Mouse (Mus musculus) megakaryocyte, embryonic 14.5 days (primary cell): ENCODE measurements around the gene Olah. TPM values are rescaled to one million over a fixed set of nuclear protein-coding genes. Genes with fewer than 3 reads are reported as not detected.

Source experiments
- H3K27me3 ChIP-seq: replicated peaks from 2 replicates; pipeline ENCODE3; 2012; ENCODE audit warnings: inconsistent platforms
- H3K36me3 ChIP-seq: replicated peaks from 2 replicates; pipeline ENCODE3; 2012; ENCODE audit warnings: low read length, inconsistent platforms, mixed read lengths
- H3K4me1 ChIP-seq: 2 replicates; pipeline ENCODE4 v1.6.1; 2012; ENCODE audit warnings: inconsistent platforms
- H3K4me3 ChIP-seq: replicated peaks from 2 replicates; pipeline ENCODE3; 2012; ENCODE audit warnings: moderate library complexity, mild to moderate bottlenecking, inconsistent platforms
- H3K9me3 ChIP-seq: 2 replicates; pipeline ENCODE4 v1.6.1; 2012; ENCODE audit warnings: inconsistent platforms
- FLI1 ChIP-seq: IDR thresholded peaks from 2 replicates; pipeline ENCODE4 v1.6.1; 2012; ENCODE audit warnings: low read length, inconsistent platforms, mixed read lengths
- GATA1 ChIP-seq: IDR thresholded peaks from 3 replicates; pipeline ENCODE4 v1.6.1; 2012; ENCODE audit warnings: mixed read lengths, low read length, inconsistent platforms, borderline replicate concordance
- polyA plus RNA-seq: library from polyadenylated mRNA; stranded (reverse); fragments of >175 nt; gene quantifications from 2 replicates; pipeline ENCODE4 v1.2.3, GENCODE M21; 2012; ENCODE audit warnings: low replicate concordance; ENCODE audit not compliant: insufficient read depth

The Olah gene
- polyA plus RNA-seq, 1 experiment: not detected

DNA sequence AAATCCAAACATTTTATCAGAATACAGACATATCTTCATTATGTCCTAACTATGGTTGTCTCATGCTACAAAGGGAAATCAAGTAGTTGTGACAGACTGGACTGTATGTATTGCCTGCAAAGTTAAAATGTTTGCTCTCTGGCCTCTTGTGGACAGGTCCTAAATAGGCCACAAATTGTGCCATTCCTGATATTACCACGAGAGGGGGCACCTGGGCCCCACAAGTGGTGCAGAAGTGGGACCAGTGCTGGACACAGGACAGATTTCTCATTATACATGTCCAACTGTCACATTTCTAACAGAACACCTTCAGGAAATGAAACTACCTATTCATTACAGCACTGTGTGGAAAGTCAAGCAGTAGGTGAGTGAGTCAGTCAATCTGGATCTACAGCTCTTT lies 69.7 kb downstream of the Olah start:
- Histone ChIP-seq H3K4me3 (no peak overlapping the region), H3K9me3 (no peaks in the 10 kb centered on the region; the same call in 1 of the 2 replicates), H3K36me3 (peaks cover 74% of the 10 kb centered on the region), H3K4me1 (peaks cover 52% of the 10 kb centered on the region), H3K27me3 (no peaks in the 10 kb centered on the region)
- TF ChIP-seq FLI1: no peak

- H3K9me3 ChIP-seq: no peaks in the 10 kb centered on the region; the same call in 1 of the 2 replicates
- TF ChIP-seq FLI1 (no peak), GATA1 (no peak)
- H3K36me3 ChIP-seq: peaks cover 80% of the 10 kb centered on the region
- H3K4me3 ChIP-seq: no peak overlapping the region
- peaks cover 49% of the 10 kb centered on the region for H3K4me1 ChIP-seq
- H3K27me3 ChIP-seq: no peaks in the 10 kb centered on the region
These were observed 70.5 kb downstream of the Olah start for GRCm38 (mm10) chr2:3326547-3326946.

DNA sequence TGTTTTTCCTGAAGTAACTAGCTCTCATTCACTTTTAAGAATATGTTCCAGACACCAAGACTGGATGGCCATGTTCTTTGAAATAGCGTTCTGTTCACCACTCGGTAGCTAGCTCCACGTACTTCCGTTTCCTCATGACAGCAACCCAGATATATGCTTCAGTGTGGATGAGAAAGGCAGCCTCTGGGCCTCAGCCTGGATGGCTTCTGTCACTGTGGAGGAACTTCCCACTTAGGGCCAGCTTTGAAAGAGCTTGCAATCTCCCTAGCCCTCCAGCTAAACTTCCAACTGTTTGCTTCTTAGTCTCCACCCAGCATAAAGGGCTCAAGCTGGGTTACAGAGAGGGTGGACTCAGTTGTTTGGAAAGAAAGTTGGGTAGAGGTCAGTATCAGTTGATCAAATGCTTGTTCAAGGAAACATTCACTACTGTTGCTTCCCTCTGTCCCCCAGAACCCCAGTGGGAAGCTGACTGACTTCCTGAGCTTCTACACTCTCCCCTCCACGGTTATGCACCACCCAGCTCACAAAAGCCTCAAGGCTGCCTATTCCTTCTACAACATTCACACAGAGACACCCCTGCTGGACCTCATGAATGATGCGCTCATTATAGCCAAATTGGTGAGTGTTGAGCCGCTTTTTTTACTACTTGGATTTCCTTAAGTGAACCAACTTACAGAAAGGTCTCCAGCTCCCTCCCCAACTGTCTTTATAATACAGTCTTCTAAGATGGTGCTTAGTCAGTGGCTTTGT lies 72.5 kb downstream of the Olah start:
- peaks cover 34% of the 10 kb centered on the region for H3K4me1 ChIP-seq
- no peaks in the 10 kb centered on the region; the same call in 1 of the 2 replicates for H3K9me3 ChIP-seq
- H3K4me3 ChIP-seq: no peak overlapping the region
- no peak for TF ChIP-seq GATA1
- TF ChIP-seq FLI1: no peak
- no peaks in the 10 kb centered on the region for H3K27me3 ChIP-seq
- peaks cover 92% of the 10 kb centered on the region for H3K36me3 ChIP-seq

GRCm38 (mm10) chr2:3323132-3323531 lies 73.9 kb downstream of the Olah start:
- H3K4me1 ChIP-seq: peaks cover 34% of the 10 kb centered on the region
- TF ChIP-seq GATA1 (no peak), FLI1 (no peak)
- H3K27me3 ChIP-seq: no peaks in the 10 kb centered on the region
- H3K9me3 ChIP-seq: no peaks in the 10 kb centered on the region; the same call in 1 of the 2 replicates
- peaks cover 92% of the 10 kb centered on the region for H3K36me3 ChIP-seq
- no peak overlapping the region for H3K4me3 ChIP-seq

DNA sequence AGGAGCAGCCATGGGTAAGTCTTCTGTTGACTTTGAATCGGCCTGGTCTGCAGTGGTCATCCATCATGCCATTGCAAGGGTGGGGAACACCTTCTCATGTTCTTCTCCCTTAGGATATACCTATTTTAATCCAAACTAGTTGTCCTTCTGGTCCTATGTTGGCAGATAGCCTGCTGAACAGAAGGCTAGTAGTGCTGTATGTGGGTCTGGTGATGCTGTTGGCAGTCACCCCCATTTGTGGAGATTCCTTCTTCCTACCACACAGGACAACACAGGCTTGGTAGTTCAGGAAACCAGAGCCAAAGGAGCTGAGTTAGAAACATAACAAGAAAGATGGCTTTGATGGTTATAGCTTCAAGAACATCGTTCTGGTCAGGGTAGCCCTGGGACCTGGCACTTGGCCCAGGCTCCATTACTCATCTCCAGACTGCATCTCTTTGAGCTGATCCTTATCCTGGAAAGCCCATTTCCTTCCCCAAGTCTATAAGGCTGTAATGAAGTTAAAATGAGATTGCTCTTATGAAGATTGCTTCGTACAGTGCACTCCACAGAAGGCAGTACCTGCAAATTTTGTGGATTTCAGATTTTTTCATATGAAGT lies 91.5 kb downstream of the Olah start:
- TF ChIP-seq FLI1: no peak
- no peak for TF ChIP-seq GATA1
- peaks cover 47% of the 10 kb centered on the region for H3K36me3 ChIP-seq
- H3K4me1 ChIP-seq: peaks cover 9% of the 10 kb centered on the region
- peaks cover 5% of the 10 kb centered on the region; the same call in 1 of the 2 replicates for H3K9me3 ChIP-seq
- no peak overlapping the region for H3K4me3 ChIP-seq
- no peaks in the 10 kb centered on the region for H3K27me3 ChIP-seq

DNA sequence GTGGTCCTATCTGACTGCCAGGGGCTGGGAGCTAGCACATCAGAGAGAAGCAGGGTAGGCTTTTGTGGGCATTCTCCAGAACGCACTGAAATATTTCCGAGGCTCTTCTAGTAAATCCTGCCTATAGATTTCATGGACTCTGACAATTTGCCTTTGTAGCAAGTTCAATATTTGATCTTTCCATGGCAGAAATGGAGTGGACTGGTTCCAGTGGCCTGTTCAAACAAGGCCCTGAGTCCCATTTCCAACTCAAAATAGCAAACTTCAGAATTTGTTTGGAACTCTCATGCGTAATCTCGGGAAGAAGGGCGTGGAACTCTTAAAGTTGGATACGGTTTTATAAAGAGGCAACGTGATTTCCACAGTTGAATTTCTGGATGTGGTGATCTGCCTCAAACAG lies 101.2 kb downstream of the Olah start:
- H3K36me3 ChIP-seq: no peaks in the 10 kb centered on the region
- TF ChIP-seq GATA1 (no peak), FLI1 (no peak)
- peaks cover 29% of the 10 kb centered on the region; the same call in 1 of the 2 replicates for H3K4me1 ChIP-seq
- H3K27me3 ChIP-seq: no peaks in the 10 kb centered on the region
- H3K9me3 ChIP-seq: no peaks in the 10 kb centered on the region
- H3K4me3 ChIP-seq: no peak overlapping the region

DNA sequence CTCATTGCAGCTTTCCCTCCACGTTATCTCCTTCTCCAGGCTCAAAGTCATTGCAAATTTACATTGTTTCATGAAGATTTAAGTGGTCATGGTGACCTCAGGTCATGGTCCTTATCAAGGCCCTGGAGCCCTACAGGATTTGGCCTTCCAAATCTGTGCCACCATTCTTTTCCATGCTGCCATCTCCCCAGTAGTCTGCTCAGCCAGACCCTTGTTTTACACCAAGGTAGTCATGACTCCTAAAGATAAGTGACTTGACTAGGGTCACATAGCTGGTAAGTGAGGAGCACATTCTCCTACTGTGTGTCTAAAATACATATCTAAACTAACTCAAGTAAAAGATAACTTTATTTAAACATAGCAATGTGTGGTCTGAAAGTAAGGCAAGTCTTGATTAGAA lies 104.8 kb downstream of the Olah start:
- H3K27me3 ChIP-seq: no peaks in the 10 kb centered on the region
- H3K4me1 ChIP-seq: peaks cover 31% of the 10 kb centered on the region; the same call in 1 of the 2 replicates
- H3K36me3 ChIP-seq: no peaks in the 10 kb centered on the region
- H3K4me3 ChIP-seq: no peak overlapping the region
- no peaks in the 10 kb centered on the region for H3K9me3 ChIP-seq
- TF ChIP-seq FLI1 (no peak), GATA1 (no peak)

Other genes starting within 250 kb of the Olah start
- 0.37 and 13.6 TPM in 2 replicates for gene Nmt2, start 113.0 kb downstream of the Olah start, polyA plus RNA-seq
- gene Rpp38, start 64.6 kb downstream of the Olah start, polyA plus RNA-seq: 2.1 TPM in 1 of 2 replicates, not detected in the other
- not detected in 2 replicates for gene Acbd7, start 61.0 kb downstream of the Olah start, polyA plus RNA-seq
- gene Meig1, start 25.4 kb upstream of the Olah start, polyA plus RNA-seq: 0.57 TPM in 1 of 2 replicates, not detected in the other
- gene Dclre1c, start 26.9 kb upstream of the Olah start, polyA plus RNA-seq: 0.04 TPM in 1 of 2 replicates, not detected in the other
- gene Suv39h2, start 77.8 kb upstream of the Olah start, polyA plus RNA-seq: 2.5 TPM in 1 of 2 replicates, not detected in the other
- 0.22 TPM in 1 of 2 replicates, not detected in the other for gene Gm45902, start 115.6 kb upstream of the Olah start, polyA plus RNA-seq
- gene Hspa14, start 115.6 kb upstream of the Olah start, polyA plus RNA-seq: 1.6 and 4.6 TPM in 2 replicates
- 0.28 TPM in 1 of 2 replicates, not detected in the other for gene Cdnf, start 115.8 kb upstream of the Olah start, polyA plus RNA-seq
- gene Fam107b, start 173.3 kb upstream of the Olah start, polyA plus RNA-seq: 6.7 and 43.9 TPM in 2 replicates